Mouse (Mus musculus) neural tube, embryonic 12.5 days (tissue): ENCODE measurements around the gene Hdac2. TPM values are rescaled to one million over a fixed set of nuclear protein-coding genes. Genes with fewer than 3 reads are reported as not detected.
A peak's percentile ranks its signal among the peaks of the same experiment; 100 is the strongest.

ENCODE experiments used
- ATAC-seq: fragments of 200-750 bp; cut with Nextera tagmentation; 2 replicates; pipeline ENCODE4 v1.8.0; 2017; ENCODE audit warnings: low read depth, mild to moderate bottlenecking, moderate TSS enrichment, moderate library complexity; ENCODE audit not compliant: low FRiP score
- H3K27ac ChIP-seq: fragments of 300-500 bp; sonication (generic); 2 replicates; pipeline ENCODE4 v1.5.1; 2016
- H3K27me3 ChIP-seq: fragments of 300-500 bp; sonication (generic); replicated peaks from 2 replicates; pipeline ENCODE4 v1.6.1; 2016; ENCODE audit warnings: mild to moderate bottlenecking
- H3K36me3 ChIP-seq: fragments of 300-500 bp; sonication (generic); 2 replicates; pipeline ENCODE4 v1.6.1; 2016; ENCODE audit warnings: mild to moderate bottlenecking
- H3K4me1 ChIP-seq: fragments of 300-500 bp; sonication (generic); 2 replicates; pipeline ENCODE4 v1.6.1; 2016
- H3K4me2 ChIP-seq: fragments of 300-500 bp; sonication (generic); replicated peaks from 2 replicates; pipeline ENCODE4 v1.6.1; 2016; ENCODE audit warnings: mild to moderate bottlenecking
- H3K4me3 ChIP-seq: fragments of 300-500 bp; sonication (generic); 2 replicates; pipeline ENCODE4 v1.5.1; 2016
- H3K9ac ChIP-seq: fragments of 300-500 bp; sonication (generic); 2 replicates; pipeline ENCODE4 v1.6.1; 2016; ENCODE audit warnings: mild to moderate bottlenecking
- H3K9me3 ChIP-seq: fragments of 300-500 bp; sonication (generic); 2 replicates; pipeline ENCODE4 v1.6.1; 2016; ENCODE audit warnings: mild to moderate bottlenecking
- WGBS: fragments of 180-500 bp; shearing (Covaris S2); methylation state at CpG from one replicate; pipeline ENCODE4 v1.1.7; 2016; 5-methylcytosine and 5-hydroxymethylcytosine counted together
- polyA plus RNA-seq: library from polyadenylated mRNA; unstranded; fragments of >200 nt; fragmentation: Nextera tagmentation; extraction: Ambion mirVana; gene quantifications from 2 replicates; pipeline ENCODE4 v1.2.1, GENCODE M21; 2016

Hdac2 gene
- polyA plus RNA-seq, 1 experiment from 2014 or later = 492 TPM

- Histone ChIP-seq H3K4me3 (no peak overlapping the region), H3K27me3 (no peaks in the 10 kb centered on the region), H3K9me3 (no peaks in the 10 kb centered on the region), H3K4me2 (no peak overlapping the region), H3K9ac (no peak overlapping the region), H3K27ac (no peak overlapping the region), H3K4me1 (no peaks in the 10 kb centered on the region; the same call in 1 of the 2 replicates), H3K36me3 (no peaks in the 10 kb centered on the region)
- WGBS = 53% methylated on average over 8 of the region's 8 CpGs
- ATAC-seq = peak; percentile 94
Observed at GRCm38 (mm10) chr10:37014274-37015107, 40.1 kb downstream of the Hdac2 start.

GRCm38 (mm10) chr10:37015729-37016128 is 41.4 kb downstream of the Hdac2 start:
- ATAC-seq = no peak
- Histone ChIP-seq H3K27ac (no peak overlapping the region), H3K4me2 (no peak overlapping the region)

GRCm38 (mm10) chr10:37016200-37016599 is 41.9 kb downstream of the Hdac2 start:
- Histone ChIP-seq H3K4me1 (no peaks in the 10 kb centered on the region; the same call in 1 of the 2 replicates), H3K9me3 (no peaks in the 10 kb centered on the region), H3K9ac (no peak overlapping the region), H3K27me3 (no peaks in the 10 kb centered on the region), H3K4me2 (no peak overlapping the region), H3K27ac (no peak overlapping the region), H3K36me3 (no peaks in the 10 kb centered on the region), H3K4me3 (no peak overlapping the region)
- WGBS = 86% methylated on average over 2 of the region's 2 CpGs
- no peak for ATAC-seq

More at GRCm38 (mm10) chr10:37015729-37016128, 41.4 kb downstream of the Hdac2 start:
- H3K27me3 ChIP-seq = no peaks in the 10 kb centered on the region
- no peaks in the 10 kb centered on the region for H3K9me3 ChIP-seq
- WGBS = 59% methylated on average over 2 of the region's 2 CpGs
- no peak overlapping the region for H3K4me3 ChIP-seq
- H3K9ac ChIP-seq = no peak overlapping the region
- no peaks in the 10 kb centered on the region for H3K36me3 ChIP-seq
- H3K4me1 ChIP-seq = no peaks in the 10 kb centered on the region; the same call in 1 of the 2 replicates

GRCm38 (mm10) chr10:37024301-37024700 is 50.0 kb downstream of the Hdac2 start:
- Histone ChIP-seq H3K9me3 (no peaks in the 10 kb centered on the region), H3K36me3 (no peaks in the 10 kb centered on the region), H3K4me1 (no peaks in the 10 kb centered on the region), H3K4me2 (no peak overlapping the region), H3K4me3 (no peak overlapping the region), H3K27me3 (no peaks in the 10 kb centered on the region), H3K9ac (no peak overlapping the region), H3K27ac (no peak overlapping the region)
- WGBS = 73% methylated on average over 1 of the region's 1 CpGs
- ATAC-seq = no peak

- 72% methylated on average over 2 of the region's 2 CpGs for WGBS
- no peak for ATAC-seq
- H3K9ac ChIP-seq = no peak overlapping the region
Observed at GRCm38 (mm10) chr10:37028651-37029050, 54.3 kb downstream of the Hdac2 start.

GRCm38 (mm10) chr10:37035090-37035497 is 60.8 kb downstream of the Hdac2 start:
- no peaks in the 10 kb centered on the region for H3K9me3 ChIP-seq
- H3K27me3 ChIP-seq = no peaks in the 10 kb centered on the region
- no peak overlapping the region for H3K27ac ChIP-seq
- no peak for ATAC-seq
- no peaks in the 10 kb centered on the region for H3K36me3 ChIP-seq
- H3K4me1 ChIP-seq = no peaks in the 10 kb centered on the region
- H3K4me3 ChIP-seq = no peak overlapping the region
- 88% methylated on average over 7 of the region's 7 CpGs for WGBS
- no peak overlapping the region for H3K9ac ChIP-seq
- no peak overlapping the region for H3K4me2 ChIP-seq

More at GRCm38 (mm10) chr10:37028651-37029050, 54.3 kb downstream of the Hdac2 start:
- H3K27me3 ChIP-seq = no peaks in the 10 kb centered on the region
- H3K4me1 ChIP-seq = no peaks in the 10 kb centered on the region
- H3K36me3 ChIP-seq = no peaks in the 10 kb centered on the region
- H3K9me3 ChIP-seq = no peaks in the 10 kb centered on the region
- H3K4me2 ChIP-seq = no peak overlapping the region
- H3K27ac ChIP-seq = no peak overlapping the region
- no peak overlapping the region for H3K4me3 ChIP-seq

GRCm38 (mm10) chr10:37047661-37048098 is 73.3 kb downstream of the Hdac2 start:
- Histone ChIP-seq H3K4me2 (no peak overlapping the region), H3K9ac (no peak overlapping the region), H3K4me1 (no peaks in the 10 kb centered on the region), H3K36me3 (no peaks in the 10 kb centered on the region), H3K27ac (no peak overlapping the region), H3K4me3 (no peak overlapping the region), H3K27me3 (no peaks in the 10 kb centered on the region), H3K9me3 (no peaks in the 10 kb centered on the region)
- no peak for ATAC-seq
- 86% methylated on average over 8 of the region's 8 CpGs for WGBS

Other genes with a start within 250 kb of the Hdac2 start
- gene Marcks, start 164.4 kb downstream of the Hdac2 start, polyA plus RNA-seq = 302 and 309 TPM in 2 replicates